Mouse (Mus musculus) layer of hippocampus, adult 11-12 months (tissue): ENCODE data around the gene Rbm8a.

Experiments
- DNase-seq: peaks from one replicate; pipeline ENCODE4 v3.0.0; 2022; ENCODE audit warnings: low spot score

The Rbm8a gene

GRCm38 (mm10) chr3:96669727-96670468 lies 40.2 kb downstream of the Rbm8a start, which contains the start of gene Ankrd35:
Gene Ankrd35 (plus strand): TSS chr3:96670131.
- peak; percentile 68 for DNase-seq

- DNase-seq: no peak
Measured at GRCm38 (mm10) chr3:96671519-96671918, 41.8 kb downstream of the Rbm8a start.

- no peak for DNase-seq
Measured at GRCm38 (mm10) chr3:96673514-96673913, 43.8 kb downstream of the Rbm8a start.

GRCm38 (mm10) chr3:96674442-96674841 lies 44.7 kb downstream of the Rbm8a start:
- no peak for DNase-seq

GRCm38 (mm10) chr3:96675171-96675570 lies 45.4 kb downstream of the Rbm8a start:
- DNase-seq: no peak

GRCm38 (mm10) chr3:96675690-96676089 lies 46.0 kb downstream of the Rbm8a start:
- DNase-seq: no peak

- no peak for DNase-seq
Measured at GRCm38 (mm10) chr3:96678456-96678855, 48.7 kb downstream of the Rbm8a start.

GRCm38 (mm10) chr3:96679159-96679674 lies 49.5 kb downstream of the Rbm8a start:
- DNase-seq: no peak

GRCm38 (mm10) chr3:96680269-96680956 lies 50.7 kb downstream of the Rbm8a start:
- no peak for DNase-seq
